Mouse (Mus musculus) 3134 (cell line): ENCODE results near the gene Gadd45gip1.

Source experiments
- DNase-seq: peaks from one replicate; pipeline ENCODE4 v3.0.0-alpha.2; 2011; ENCODE audit warnings: low spot score; ENCODE audit not compliant: insufficient read length; ENCODE audit errors: extremely low read depth

Gadd45gip1 gene

DNA sequence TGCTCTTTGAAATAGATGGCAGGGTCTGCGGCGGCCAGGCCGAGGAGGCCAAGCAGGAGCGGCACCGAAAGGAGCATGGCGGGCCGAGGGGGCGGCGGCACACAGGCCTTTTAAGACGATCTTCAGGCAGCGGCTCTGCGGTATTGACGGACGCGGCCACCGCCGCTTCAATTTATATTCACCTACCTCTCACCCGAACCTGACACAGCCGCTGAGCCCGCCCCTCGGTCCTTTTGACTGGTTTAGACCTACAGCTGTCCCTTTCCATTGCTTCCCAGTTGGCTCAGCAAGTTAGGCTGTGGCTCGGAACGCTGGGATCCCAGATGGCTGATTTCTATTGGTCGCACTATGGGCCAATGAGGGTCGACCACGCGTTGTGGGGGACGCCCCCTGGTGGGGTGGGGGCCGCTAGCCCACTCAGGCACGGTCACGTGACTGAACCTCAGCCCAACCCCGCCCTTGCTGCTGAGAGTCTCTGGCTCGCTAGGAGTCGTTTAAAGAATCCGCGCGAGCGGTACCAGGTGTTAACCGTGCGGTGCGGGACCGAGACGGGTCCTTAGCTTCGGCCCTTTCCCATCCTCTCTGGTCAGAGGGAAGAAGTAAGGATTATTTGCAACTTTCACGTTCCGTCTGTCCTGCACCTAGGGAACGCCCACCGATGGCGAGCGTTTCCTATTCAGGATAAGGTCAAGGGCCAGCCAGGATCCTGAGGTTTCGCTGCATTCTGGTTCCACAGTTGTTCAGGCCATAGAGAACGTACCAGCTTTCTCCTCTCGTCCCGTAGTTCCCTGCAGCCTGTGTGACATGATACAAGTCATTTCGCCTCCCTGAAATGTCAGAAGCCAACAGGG is 15.6 kb downstream of the Gadd45gip1 start, which contains the start of gene Calr:
TSS of gene Calr (minus strand) at position 213 of the 851 bp plus-strand sequence.
- DNase-seq, result peak; percentile 99

DNA sequence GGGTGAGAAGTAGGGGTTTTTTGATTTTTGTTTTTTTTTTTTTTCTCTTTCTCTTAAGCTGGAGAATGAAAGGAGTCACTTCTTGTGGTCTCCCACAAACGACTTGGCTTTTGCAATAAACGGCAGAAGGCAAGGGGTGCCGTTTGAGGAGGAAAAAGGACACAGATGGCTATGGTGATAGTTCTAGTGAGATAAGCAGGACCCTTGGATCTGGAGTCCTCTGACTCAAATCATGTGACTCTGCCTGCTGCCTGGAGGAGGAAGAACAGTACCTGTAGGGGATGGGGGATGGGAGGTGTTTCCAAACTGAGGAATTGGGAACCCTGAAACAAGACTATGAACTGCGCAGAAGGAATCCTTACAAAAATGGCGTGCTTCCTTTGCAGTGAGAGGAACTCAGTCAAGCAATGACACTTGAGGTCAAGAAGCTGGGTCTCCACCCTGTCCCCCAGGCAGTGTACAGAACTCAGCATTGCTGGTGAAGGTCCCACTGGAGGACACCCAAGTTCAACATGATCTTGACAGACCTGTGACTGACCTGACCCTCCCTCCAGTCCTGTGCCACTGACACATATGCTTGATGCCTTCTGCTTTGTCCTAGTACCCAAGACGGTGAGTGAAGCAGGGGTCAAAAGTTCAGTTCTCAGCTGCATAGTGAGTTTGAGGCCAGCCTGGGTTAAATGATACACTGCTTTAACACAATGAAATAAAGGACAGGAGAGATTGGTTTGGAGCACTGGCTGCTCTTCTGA is 16.5 kb downstream of the Gadd45gip1 start:
- no peak for DNase-seq

DNA sequence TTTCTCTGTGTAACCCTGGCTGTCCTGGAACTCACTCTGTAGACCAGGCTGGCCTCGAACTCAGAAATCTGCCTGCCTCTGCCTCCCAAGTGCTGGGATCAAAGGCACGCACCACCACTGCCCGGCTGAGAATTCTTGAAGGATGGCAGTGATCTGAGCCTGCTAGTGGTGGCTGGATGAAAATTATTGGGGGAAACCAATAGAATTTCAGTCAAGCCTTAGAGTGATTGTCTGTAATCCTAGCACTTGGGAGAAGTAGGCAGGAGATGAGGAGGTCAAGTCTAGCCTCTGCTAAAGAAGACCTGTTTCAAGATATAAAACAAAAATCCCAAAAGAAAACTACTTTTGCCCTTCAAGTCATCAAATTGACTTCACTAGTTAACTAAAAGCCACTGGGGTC is 25.1 kb downstream of the Gadd45gip1 start:
- DNase-seq, result no peak

DNA sequence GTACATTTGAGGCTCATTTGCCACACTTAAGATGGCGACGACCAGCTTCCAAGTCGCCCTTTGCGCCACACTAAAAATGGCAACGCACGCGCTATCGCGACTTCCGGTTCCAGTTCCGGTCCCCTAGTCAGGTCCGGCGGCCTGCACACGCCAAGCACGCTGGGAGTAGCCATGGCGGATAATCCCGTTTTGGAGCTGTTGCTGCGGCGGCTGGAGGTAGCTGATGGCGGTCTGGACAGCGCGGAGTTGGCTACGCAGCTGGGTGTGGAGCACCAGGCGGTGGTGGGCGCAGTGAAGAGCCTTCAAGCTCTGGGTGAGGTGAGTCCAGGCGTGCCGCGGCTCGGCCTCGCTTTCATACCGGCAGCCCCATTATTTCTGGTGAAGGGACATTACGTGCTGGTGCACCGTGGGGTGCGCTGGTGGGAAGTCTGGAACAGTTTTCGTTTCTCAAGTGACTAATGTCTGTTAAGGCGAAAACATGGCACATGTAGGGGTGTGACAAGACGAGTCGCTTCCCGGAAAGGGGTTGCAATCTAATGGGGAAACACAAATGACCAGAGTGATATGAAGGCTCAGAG is 25.6 kb downstream of the Gadd45gip1 start, which contains the start of gene Farsa:
TSS of gene Farsa (plus strand) at position 126 of the 578 bp plus-strand sequence.
- peak; percentile 90 for DNase-seq

DNA sequence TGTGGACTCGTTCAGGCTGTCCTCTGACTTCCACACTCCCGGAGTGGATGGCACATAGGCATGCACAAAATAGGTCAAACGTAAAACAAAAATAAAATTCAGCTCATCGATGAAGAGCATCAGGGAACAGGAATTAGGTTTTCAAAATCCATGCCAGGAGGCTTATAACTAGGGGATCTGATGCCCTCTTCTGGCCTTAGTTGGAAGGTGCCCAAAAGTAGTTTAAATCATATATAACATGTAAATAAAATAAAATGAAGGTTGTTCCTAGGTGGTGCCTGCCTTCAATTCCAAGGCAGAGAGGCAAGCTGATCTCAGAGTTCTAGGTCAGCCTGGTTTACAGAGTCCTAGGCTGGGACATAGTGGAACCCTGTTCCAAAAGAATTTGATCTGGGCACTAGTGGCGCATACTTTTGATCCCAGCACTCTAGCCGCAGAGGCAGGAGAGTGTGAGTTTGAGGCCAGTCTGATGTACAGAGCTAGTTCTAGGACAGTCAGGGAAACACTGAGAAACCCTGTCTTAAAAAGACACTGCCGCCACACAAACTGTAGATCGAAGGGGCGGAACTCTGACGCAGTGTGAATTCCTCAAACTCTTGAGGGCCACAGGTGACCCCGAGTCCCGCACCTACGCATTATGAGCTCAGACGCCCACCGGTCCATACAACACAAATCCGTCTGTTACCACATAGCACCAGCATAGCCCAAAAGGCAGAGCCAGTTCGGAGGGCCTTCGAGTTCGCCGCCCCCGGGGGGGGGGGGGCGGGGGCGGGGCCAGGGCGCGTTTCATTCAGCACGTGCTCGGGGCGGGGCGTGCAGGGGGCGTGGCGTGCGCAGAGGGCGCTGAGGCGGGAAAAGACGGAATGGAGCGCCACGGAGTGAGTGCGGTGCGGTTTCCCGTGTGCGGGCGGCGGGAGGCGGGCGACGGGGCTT is 40.3 kb downstream of the Gadd45gip1 start, which contains the start of gene Syce2:
TSS of gene Syce2 (plus strand) at position 736 of the 933 bp plus-strand sequence.
- DNase-seq, result no peak

DNA sequence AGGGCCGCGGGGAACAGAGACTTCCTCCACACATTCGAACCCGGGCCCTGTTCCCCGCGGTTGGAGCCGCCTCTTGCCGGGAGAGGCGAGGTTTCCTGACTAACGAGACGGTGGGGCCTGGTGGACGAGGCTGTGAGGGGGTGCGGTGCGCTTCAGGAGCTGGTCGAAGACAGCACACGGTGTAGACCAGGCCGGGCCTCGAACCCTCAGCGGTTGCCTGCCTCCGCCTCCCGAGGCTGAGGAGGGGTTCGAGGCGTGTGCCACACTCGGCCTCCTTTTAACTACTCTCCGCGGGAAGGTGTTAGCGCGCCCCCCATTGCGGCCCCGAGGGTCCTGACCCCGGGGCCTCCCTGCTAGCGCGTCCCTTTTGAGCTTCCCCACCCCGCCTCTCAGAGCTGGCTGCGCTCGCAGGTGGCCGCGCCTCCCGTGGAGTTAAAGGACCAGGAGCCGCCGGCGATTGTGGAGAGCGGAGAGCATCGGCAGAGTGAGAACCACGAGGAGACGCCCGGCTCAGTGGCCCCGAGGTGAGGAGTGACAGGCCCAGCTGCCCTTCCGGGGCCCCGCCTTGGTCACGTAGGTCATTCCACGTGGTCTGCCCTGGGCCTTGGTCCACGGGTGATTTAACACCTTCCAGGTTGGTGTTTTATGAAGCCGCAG is 41.1 kb downstream of the Gadd45gip1 start:
- DNase-seq, result peak; percentile 17

DNA sequence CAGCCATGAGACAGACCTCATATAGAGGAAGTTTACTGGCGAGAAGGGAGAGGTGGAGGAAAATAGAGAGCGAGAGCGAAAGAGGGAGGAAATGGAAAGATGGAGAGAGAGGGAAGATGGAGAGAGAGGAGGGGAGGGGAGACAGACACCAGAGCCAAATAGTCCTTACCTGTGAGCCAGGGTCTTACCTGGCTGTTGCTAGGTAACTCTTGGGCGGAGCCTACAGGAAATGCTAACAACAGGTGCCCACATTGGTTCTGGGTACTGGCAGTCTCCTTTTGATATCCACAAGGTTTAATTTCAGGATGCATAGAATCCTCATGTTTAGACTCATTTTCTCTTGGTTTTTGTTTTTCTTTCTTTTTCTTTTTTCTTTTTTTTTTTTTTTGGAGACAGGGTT is 41.7 kb downstream of the Gadd45gip1 start:
- no peak for DNase-seq

DNA sequence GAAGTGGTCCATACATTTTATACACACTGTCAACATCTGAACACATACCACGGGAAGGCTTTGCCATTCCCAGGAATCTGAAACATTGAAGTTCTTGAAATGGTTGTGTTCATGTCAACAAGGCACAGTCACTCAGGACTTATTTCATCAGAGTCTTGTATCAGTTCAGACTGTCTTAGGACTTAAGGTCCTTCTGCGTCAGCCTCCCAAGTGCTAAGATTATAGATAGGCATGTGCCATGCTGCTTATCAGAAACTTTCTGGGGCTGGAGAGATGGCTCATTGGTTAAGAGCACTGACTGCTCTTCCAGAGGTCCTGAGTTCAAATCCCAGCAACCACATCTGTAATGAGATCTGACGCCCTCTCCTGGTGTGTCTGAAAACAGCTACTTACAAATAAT is 43.0 kb downstream of the Gadd45gip1 start:
- DNase-seq, result no peak

DNA sequence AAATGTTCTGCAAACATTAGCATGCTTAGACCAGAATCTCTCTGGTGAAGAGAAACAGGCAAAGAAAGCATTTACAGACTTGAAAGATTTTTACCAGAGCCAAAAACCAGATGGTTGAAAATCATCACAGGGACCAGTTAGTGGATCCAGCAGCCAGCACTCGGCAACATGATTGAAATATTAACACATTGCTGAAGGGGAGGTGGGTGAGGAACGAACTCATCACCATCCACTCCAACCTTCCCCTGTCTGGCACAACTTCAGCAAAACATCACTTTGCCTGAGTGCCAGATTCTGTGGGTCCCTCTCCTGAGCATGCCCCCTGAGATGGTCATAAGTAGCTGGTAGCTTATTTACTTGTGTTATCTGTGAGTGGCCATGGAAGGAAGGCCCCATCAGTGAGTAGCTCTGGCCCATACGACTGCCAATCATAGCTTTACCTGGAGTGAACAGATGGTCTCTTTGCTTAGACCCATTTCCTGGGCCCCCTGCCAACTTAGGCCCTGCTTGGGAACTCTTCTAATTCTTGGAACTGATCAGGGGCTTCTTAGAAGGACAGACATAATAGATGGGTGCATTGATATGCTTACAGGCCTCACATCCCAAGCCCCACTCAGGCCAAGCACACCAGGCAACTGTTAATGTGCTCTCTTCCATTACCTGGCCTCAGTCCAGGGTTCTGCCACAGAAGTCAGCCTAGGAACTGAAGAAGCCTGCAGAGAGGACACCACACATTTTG is 46.1 kb downstream of the Gadd45gip1 start:
- DNase-seq, result no peak

DNA sequence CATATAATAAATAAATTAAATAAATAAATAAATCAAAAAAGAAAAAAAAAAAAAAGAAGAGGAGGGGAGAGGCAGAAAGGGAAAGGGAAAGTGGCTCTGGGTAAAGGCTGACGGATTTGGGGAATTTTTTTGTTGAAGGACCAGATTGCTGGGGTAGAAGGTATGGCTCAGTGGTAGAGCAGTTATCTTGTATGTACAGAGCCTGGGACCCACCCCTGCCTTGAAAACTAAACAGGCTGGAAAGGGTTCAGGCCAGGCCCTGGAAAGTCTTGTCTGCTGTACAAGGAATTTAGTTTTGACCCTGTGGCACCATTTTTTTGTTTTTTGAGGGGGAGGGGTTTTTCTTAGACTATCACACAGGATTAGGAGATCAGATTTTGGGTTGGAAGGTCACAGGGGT is 47.6 kb downstream of the Gadd45gip1 start:
- no peak for DNase-seq

DNA sequence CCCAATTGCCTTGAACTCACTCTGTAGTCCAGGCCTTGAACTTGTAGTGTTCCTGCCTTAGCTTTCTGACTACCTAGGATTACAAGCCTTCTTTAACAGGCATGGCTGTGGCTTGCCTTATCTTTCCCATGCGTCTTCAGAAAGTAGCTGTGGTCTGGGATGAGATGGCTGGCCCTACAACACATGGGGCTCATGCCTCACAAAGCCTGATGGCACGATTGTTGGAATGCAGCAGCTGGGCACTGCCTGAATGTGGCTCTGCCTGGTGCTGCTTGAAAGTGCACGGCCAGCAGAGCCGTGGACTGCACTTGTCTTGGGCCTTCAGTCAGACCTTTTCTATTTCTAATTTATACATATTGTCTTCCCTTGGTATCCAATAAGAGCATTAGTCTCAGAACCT is 53.4 kb downstream of the Gadd45gip1 start:
- DNase-seq, result no peak
